Mouse (Mus musculus) gastrocnemius, postnatal 25 days (tissue): ENCODE measurements at regions not wholly inside any gene's neighbourhood (a gene's known extent, or its start where the extent isn't known, plus 50 kb on each side); places are given as distances from the start of the nearest gene placed in this dataset.

Experiments used
- DNase-seq: peaks from one replicate; pipeline ENCODE4 v3.0.0; 2022

- DNase-seq = no peak
Measured at GRCm38 (mm10) chr2:47991132-47991531, 822.8 kb upstream of the Acvr2a start.

GRCm38 (mm10) chr2:47994185-47994584 lies 819.7 kb upstream of the Acvr2a start:
- no peak for DNase-seq

GRCm38 (mm10) chr2:48001230-48001629 lies 812.7 kb upstream of the Acvr2a start:
- no peak for DNase-seq

GRCm38 (mm10) chr2:48001800-48002507 lies 812.0 kb upstream of the Acvr2a start:
- no peak for DNase-seq

GRCm38 (mm10) chr2:48010308-48010707 lies 803.6 kb upstream of the Acvr2a start:
- no peak for DNase-seq

- DNase-seq = no peak
Measured at GRCm38 (mm10) chr2:48027559-48027958, 786.4 kb upstream of the Acvr2a start.

GRCm38 (mm10) chr2:48061375-48061774 lies 752.5 kb upstream of the Acvr2a start:
- no peak for DNase-seq

GRCm38 (mm10) chr2:48063436-48063835 lies 750.5 kb upstream of the Acvr2a start:
- no peak for DNase-seq

GRCm38 (mm10) chr2:48065162-48065561 lies 748.7 kb upstream of the Acvr2a start:
- DNase-seq = no peak

- no peak for DNase-seq
Measured at GRCm38 (mm10) chr2:48082120-48082799, 731.6 kb upstream of the Acvr2a start.

GRCm38 (mm10) chr2:48098287-48098686 lies 715.6 kb upstream of the Acvr2a start:
- no peak for DNase-seq

- DNase-seq = no peak
Measured at GRCm38 (mm10) chr2:48098931-48099531, 714.9 kb upstream of the Acvr2a start.

- DNase-seq = no peak
Measured at GRCm38 (mm10) chr2:48123662-48124061, 690.2 kb upstream of the Acvr2a start.

- DNase-seq = no peak
Measured at GRCm38 (mm10) chr2:48138051-48138611, 675.8 kb upstream of the Acvr2a start.

GRCm38 (mm10) chr2:48141281-48141680 lies 672.6 kb upstream of the Acvr2a start:
- DNase-seq = no peak

- no peak for DNase-seq
Measured at GRCm38 (mm10) chr2:48154706-48155105, 659.2 kb upstream of the Acvr2a start.

- DNase-seq = no peak
Measured at GRCm38 (mm10) chr2:48172626-48173025, 641.3 kb upstream of the Acvr2a start.

- no peak for DNase-seq
Measured at GRCm38 (mm10) chr2:48186161-48186560, 627.7 kb upstream of the Acvr2a start.

- DNase-seq = peak; percentile 21
Measured at GRCm38 (mm10) chr2:48186609-48187008, 627.3 kb upstream of the Acvr2a start.

GRCm38 (mm10) chr2:48211804-48212203 lies 602.1 kb upstream of the Acvr2a start:
- DNase-seq = no peak

- DNase-seq = no peak
Measured at GRCm38 (mm10) chr2:48220771-48221170, 593.1 kb upstream of the Acvr2a start.

- no peak for DNase-seq
Measured at GRCm38 (mm10) chr2:48223084-48223799, 590.7 kb upstream of the Acvr2a start.
